Mouse (Mus musculus): ENCODE data around the gene Abca4. TPM values are rescaled to one million over a fixed set of nuclear protein-coding genes. Genes with fewer than 3 reads are reported as not detected.
A peak's percentile ranks its signal among the peaks of the same experiment; 100 is the strongest.

Abca4 gene
- polyA plus RNA-seq, 1 experiment from 2014 or later, result 1.3 TPM

DNA sequence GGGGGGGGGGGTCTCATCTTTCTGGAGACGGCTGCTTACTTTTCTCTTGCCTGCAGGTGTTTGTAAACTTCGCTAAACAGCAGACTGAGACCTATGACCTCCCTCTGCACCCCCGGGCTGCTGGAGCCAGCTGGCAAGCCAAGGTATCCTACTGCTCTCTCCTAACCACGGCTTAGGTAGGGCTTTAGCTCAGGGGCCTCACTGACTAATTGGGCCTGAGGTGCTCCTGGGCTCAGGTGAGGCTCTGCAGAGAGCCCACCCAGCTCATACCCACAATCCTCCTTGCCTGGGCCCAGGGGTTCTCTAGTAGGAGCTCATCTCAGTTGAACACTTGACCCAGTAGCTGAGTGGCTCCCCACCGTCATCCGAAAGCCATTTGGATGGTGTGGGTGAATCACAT is 131.8 kb downstream of the Abca4 start:
- ATAC-seq (ENCODE audit: insufficient number of reproducible peaks, low FRiP score, low TSS enrichment, low read depth), result no peak
- H3K4me2 ChIP-seq (replicated peaks), result no peak overlapping the region
- H3K27me3 ChIP-seq, result no peaks in the 10 kb centered on the region
- H3K9me3 ChIP-seq (replicated peaks), result no peaks in the 10 kb centered on the region
- no peaks in the 10 kb centered on the region for H3K4me1 ChIP-seq
- no peak overlapping the region for H3K9ac ChIP-seq
- 64% methylated on average over 6 of the region's 6 CpGs for WGBS
- H3K36me3 ChIP-seq, result no peaks in the 10 kb centered on the region
- no peak overlapping the region for H3K27ac ChIP-seq (replicated peaks)
- no peak overlapping the region for H3K4me3 ChIP-seq (replicated peaks)

GRCm38 (mm10) chr3:122176706-122177390 is 132.6 kb downstream of the Abca4 start:
- WGBS, result 87% methylated on average over 8 of the region's 8 CpGs
- H3K9me3 ChIP-seq (replicated peaks), result no peaks in the 10 kb centered on the region
- no peak for ATAC-seq (ENCODE audit: insufficient number of reproducible peaks, low FRiP score, low TSS enrichment, low read depth)

GRCm38 (mm10) chr3:122184109-122184508 is 139.9 kb downstream of the Abca4 start:
- no peak overlapping the region for H3K4me2 ChIP-seq (replicated peaks)
- H3K9me3 ChIP-seq (replicated peaks), result no peaks in the 10 kb centered on the region
- ATAC-seq (ENCODE audit: insufficient number of reproducible peaks, low FRiP score, low TSS enrichment, low read depth), result no peak
- 56% methylated on average over 11 of the region's 11 CpGs for WGBS
- H3K36me3 ChIP-seq, result no peaks in the 10 kb centered on the region
- H3K27ac ChIP-seq (replicated peaks), result no peak overlapping the region
- H3K27me3 ChIP-seq, result no peaks in the 10 kb centered on the region
- no peaks in the 10 kb centered on the region for H3K4me1 ChIP-seq
- no peak overlapping the region for H3K4me3 ChIP-seq (replicated peaks)
- H3K9ac ChIP-seq, result no peak overlapping the region

More at GRCm38 (mm10) chr3:122176706-122177390, 132.6 kb downstream of the Abca4 start:
- H3K27me3 ChIP-seq, result no peaks in the 10 kb centered on the region
- no peaks in the 10 kb centered on the region for H3K36me3 ChIP-seq
- no peak overlapping the region for H3K27ac ChIP-seq (replicated peaks)
- H3K4me1 ChIP-seq, result no peaks in the 10 kb centered on the region
- no peak overlapping the region for H3K9ac ChIP-seq
- no peak overlapping the region for H3K4me3 ChIP-seq (replicated peaks)
- no peak overlapping the region for H3K4me2 ChIP-seq (replicated peaks)

- Histone ChIP-seq H3K9me3 (replicated peaks) (no peaks in the 10 kb centered on the region), H3K36me3 (no peaks in the 10 kb centered on the region)
- no peak for ATAC-seq (ENCODE audit: insufficient number of reproducible peaks, low FRiP score, low TSS enrichment, low read depth)
Observed at GRCm38 (mm10) chr3:122186975-122187374, 142.7 kb downstream of the Abca4 start.

GRCm38 (mm10) chr3:122196621-122197298 is 152.5 kb downstream of the Abca4 start:
- WGBS, result 75% methylated on average over 4 of the region's 4 CpGs
- Histone ChIP-seq H3K4me3 (replicated peaks) (no peak overlapping the region), H3K27me3 (no peaks in the 10 kb centered on the region), H3K36me3 (no peaks in the 10 kb centered on the region), H3K4me2 (replicated peaks) (no peak overlapping the region), H3K27ac (replicated peaks) (no peak overlapping the region), H3K9me3 (replicated peaks) (no peaks in the 10 kb centered on the region), H3K9ac (no peak overlapping the region), H3K4me1 (peaks cover 10% of the 10 kb centered on the region)
- ATAC-seq (ENCODE audit: insufficient number of reproducible peaks, low FRiP score, low TSS enrichment, low read depth), result no peak

More at GRCm38 (mm10) chr3:122186975-122187374, 142.7 kb downstream of the Abca4 start:
- no peak overlapping the region for H3K4me3 ChIP-seq (replicated peaks)
- WGBS, result 78% methylated on average over 1 of the region's 1 CpGs
- no peak overlapping the region for H3K9ac ChIP-seq
- no peaks in the 10 kb centered on the region for H3K4me1 ChIP-seq
- no peak overlapping the region for H3K27ac ChIP-seq (replicated peaks)
- H3K27me3 ChIP-seq, result no peaks in the 10 kb centered on the region
- H3K4me2 ChIP-seq (replicated peaks), result no peak overlapping the region

GRCm38 (mm10) chr3:122198532-122198931 is 154.3 kb downstream of the Abca4 start:
- no peak overlapping the region for H3K4me2 ChIP-seq (replicated peaks)
- no peak overlapping the region for H3K4me3 ChIP-seq (replicated peaks)
- no peaks in the 10 kb centered on the region for H3K9me3 ChIP-seq (replicated peaks)
- H3K36me3 ChIP-seq, result no peaks in the 10 kb centered on the region
- ATAC-seq (ENCODE audit: insufficient number of reproducible peaks, low FRiP score, low TSS enrichment, low read depth), result no peak
- H3K27me3 ChIP-seq, result no peaks in the 10 kb centered on the region
- no peak overlapping the region for H3K9ac ChIP-seq
- WGBS, result 70% methylated on average over 2 of the region's 2 CpGs
- peaks cover 10% of the 10 kb centered on the region for H3K4me1 ChIP-seq
- H3K27ac ChIP-seq (replicated peaks), result no peak overlapping the region

DNA sequence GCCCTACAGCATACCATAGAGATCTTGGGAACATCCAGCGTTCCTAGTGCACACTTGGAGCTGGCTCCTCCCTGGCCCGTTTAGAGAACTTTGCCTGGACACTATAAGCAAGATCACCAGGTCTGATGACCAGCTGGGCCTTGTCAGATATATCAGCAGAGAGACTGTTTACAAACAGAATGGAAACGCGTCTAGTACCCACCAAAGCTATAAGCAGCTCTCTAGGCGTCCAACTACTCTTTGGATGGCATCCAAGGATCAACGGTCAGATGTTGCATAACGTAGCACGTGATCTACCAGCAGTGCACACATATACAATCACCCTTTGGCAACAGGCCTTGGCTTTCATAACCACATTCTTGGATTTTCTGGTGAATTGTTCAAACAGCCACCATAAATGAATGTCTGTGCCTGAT is 154.7 kb downstream of the Abca4 start:
- Histone ChIP-seq H3K4me2 (replicated peaks) (no peak overlapping the region), H3K4me1 (peaks cover 10% of the 10 kb centered on the region), H3K36me3 (no peaks in the 10 kb centered on the region), H3K4me3 (replicated peaks) (no peak overlapping the region), H3K9ac (no peak overlapping the region), H3K27ac (replicated peaks) (no peak overlapping the region), H3K9me3 (replicated peaks) (no peaks in the 10 kb centered on the region), H3K27me3 (no peaks in the 10 kb centered on the region)
- ATAC-seq (ENCODE audit: insufficient number of reproducible peaks, low FRiP score, low TSS enrichment, low read depth), result no peak
- 58% methylated on average over 8 of the region's 8 CpGs for WGBS

DNA sequence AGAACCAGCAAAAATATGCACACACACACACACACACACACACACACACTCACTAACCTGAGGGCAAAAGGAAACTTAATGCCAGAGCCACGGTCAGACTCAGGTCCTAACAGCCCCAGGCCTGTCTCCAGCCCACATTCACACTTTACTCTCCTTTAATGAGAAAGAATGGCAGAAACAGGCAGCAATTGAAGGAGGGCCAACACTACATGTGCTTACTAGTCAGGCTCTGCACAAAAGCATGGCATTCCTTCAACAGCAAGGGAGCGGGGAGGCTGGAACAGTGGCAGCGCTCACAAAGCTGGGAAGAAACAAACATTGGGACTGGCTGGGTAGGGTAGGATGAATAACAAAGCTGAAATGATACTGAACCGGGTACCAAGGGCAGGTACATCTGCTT is 155.4 kb downstream of the Abca4 start:
- Histone ChIP-seq H3K9me3 (replicated peaks) (no peaks in the 10 kb centered on the region), H3K9ac (no peak overlapping the region), H3K4me3 (replicated peaks) (no peak overlapping the region), H3K27ac (replicated peaks) (peak overlapping the region; percentile 22; the same call in 1 of the 2 replicates), H3K36me3 (no peaks in the 10 kb centered on the region), H3K27me3 (no peaks in the 10 kb centered on the region), H3K4me2 (replicated peaks) (no peak overlapping the region), H3K4me1 (peaks cover 10% of the 10 kb centered on the region)
- no peak for ATAC-seq (ENCODE audit: insufficient number of reproducible peaks, low FRiP score, low TSS enrichment, low read depth)
- WGBS, result 56% methylated on average over 4 of the region's 4 CpGs

GRCm38 (mm10) chr3:122200017-122200416 is 155.8 kb downstream of the Abca4 start:
- Histone ChIP-seq H3K9ac (no peak overlapping the region), H3K36me3 (no peaks in the 10 kb centered on the region), H3K4me3 (replicated peaks) (no peak overlapping the region), H3K27me3 (no peaks in the 10 kb centered on the region), H3K4me2 (replicated peaks) (no peak overlapping the region), H3K4me1 (peaks cover 10% of the 10 kb centered on the region), H3K27ac (replicated peaks) (no peak overlapping the region), H3K9me3 (replicated peaks) (no peaks in the 10 kb centered on the region)
- ATAC-seq (ENCODE audit: insufficient number of reproducible peaks, low FRiP score, low TSS enrichment, low read depth), result no peak
- 84% methylated on average over 5 of the region's 5 CpGs for WGBS

GRCm38 (mm10) chr3:122200447-122200846 is 156.2 kb downstream of the Abca4 start:
- Histone ChIP-seq H3K9me3 (replicated peaks) (no peaks in the 10 kb centered on the region), H3K4me2 (replicated peaks) (no peak overlapping the region), H3K36me3 (no peaks in the 10 kb centered on the region), H3K9ac (no peak overlapping the region), H3K27ac (replicated peaks) (no peak overlapping the region), H3K4me3 (replicated peaks) (no peak overlapping the region), H3K27me3 (no peaks in the 10 kb centered on the region), H3K4me1 (peaks cover 10% of the 10 kb centered on the region)
- no peak for ATAC-seq (ENCODE audit: insufficient number of reproducible peaks, low FRiP score, low TSS enrichment, low read depth)
- 49% methylated on average over 5 of the region's 5 CpGs for WGBS

DNA sequence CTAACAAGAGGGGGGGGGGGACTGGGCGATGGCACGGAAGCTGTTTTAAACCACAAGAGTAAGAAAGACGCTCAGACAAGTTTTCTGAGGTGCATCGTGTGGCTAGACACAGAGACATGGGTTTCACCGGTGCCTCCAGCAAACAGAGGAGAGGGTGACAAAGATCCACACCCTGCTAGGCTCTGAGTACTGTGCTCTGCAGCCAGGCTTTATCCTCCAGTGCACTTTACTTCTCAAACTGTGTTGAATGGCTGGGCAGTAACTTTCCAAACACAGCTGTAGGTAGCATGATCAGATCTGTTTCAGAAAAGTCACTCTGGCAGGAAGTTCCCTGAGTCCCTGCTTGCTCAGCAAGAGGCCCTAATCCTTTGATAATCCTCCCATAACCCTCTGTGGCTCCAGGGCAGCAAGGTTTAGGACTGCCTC is 158.1 kb downstream of the Abca4 start:
- Histone ChIP-seq H3K4me2 (replicated peaks) (no peak overlapping the region), H3K4me1 (peaks cover 12% of the 10 kb centered on the region), H3K36me3 (no peaks in the 10 kb centered on the region), H3K27me3 (no peaks in the 10 kb centered on the region), H3K4me3 (replicated peaks) (no peak overlapping the region), H3K27ac (replicated peaks) (peak overlapping the region; percentile 34), H3K9ac (no peak overlapping the region), H3K9me3 (replicated peaks) (no peaks in the 10 kb centered on the region)
- ATAC-seq (ENCODE audit: insufficient number of reproducible peaks, low FRiP score, low TSS enrichment, low read depth), result no peak
- 18% methylated on average over 5 of the region's 5 CpGs for WGBS
